Mouse (Mus musculus): ENCODE results near the gene Cpeb4. TPM values are rescaled to one million over a fixed set of nuclear protein-coding genes. Genes with fewer than 3 reads are reported as not detected.

Cpeb4 gene
- total and polyA plus RNA-seq, 3 experiments = 13.8 to 23.9 (median 20.1) TPM

DNA sequence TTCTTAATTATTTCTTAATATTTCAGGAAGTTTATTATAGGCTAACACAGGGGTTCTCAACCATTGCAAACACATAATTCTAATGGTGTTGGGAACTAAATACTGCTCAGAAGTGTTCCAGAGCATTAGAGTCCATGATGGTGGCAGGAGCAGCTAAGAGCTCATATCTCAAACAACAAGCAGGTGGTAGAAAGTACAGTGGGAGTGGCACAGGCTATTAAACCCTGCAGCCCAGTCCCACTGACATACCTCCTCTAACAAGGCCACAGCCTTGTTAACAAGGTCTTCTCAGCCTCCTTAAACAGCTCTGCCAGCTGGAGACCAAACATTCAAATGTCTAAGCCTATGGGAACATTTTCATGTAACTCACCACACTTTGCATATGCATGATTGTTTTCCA, 27.2 kb downstream of the Cpeb4 start:
- DNase-seq (ENCODE audit: extremely low read depth) = no peak
- no peaks in the 10 kb centered on the region for H3K27me3 ChIP-seq (replicated peaks)
- H3K4me2 ChIP-seq (ENCODE audit: insufficient read depth, low read depth, poor library complexity, severe bottlenecking) = no peak overlapping the region
- H3K4me1 ChIP-seq (ENCODE audit: control insufficient read depth in 1 of 2, insufficient read depth in 2 of 2) = peaks cover 0 to 24% of the 10 kb centered on the region in 2 experiments; a peak in 2 of 4 replicates
- H3K79me2 ChIP-seq (replicated peaks; ENCODE audit: control insufficient read depth, extremely low read depth, insufficient read depth, poor library complexity, severe bottlenecking) = peaks cover 17% of the 10 kb centered on the region
- H3K9ac ChIP-seq (ENCODE audit: insufficient read depth, low read depth) = no peak overlapping the region
- dilution Hi-C loops (cut with MboI; ENCODE audit: extremely low pct_ligation_motif_present, extremely low pct_unique_long_range_greater_than_20kb, low sequenced_read_pairs) = no loop called here
- H3K4me3 ChIP-seq (replicated peaks in 1 of 3; ENCODE audit: low read depth in 2 of 3, low read length in 2 of 3, poor library complexity in 1 of 3) = no peak overlapping the region
- TF ChIP-seq MEF2A (IDR thresholded peaks at IDR 0.05; ENCODE audit: borderline replicate concordance, low read depth, low read length) (no peak), HCFC1 (IDR thresholded peaks at IDR 0.05; ENCODE audit: low read depth, low read length) (no peak), IRF4 (IDR thresholded peaks at IDR 0.05; ENCODE audit: low read depth, low read length) (no peak), BHLHE40 (IDR thresholded peaks at IDR 0.05; ENCODE audit: low read depth, low read length) (no peak), UBTF (IDR thresholded peaks at IDR 0.05; ENCODE audit: low read depth, low read length) (no peak), SIN3A (IDR thresholded peaks at IDR 0.05; ENCODE audit: low read length) (no peak), KAT2A (IDR thresholded peaks at IDR 0.05; ENCODE audit: insufficient replicate concordance, low read length) (no peak), USF1 (IDR thresholded peaks at IDR 0.05; ENCODE audit: low read depth, low read length) (no peak)
- in situ Hi-C loops (cut with MboI; ENCODE audit: low pct_ligation_motif_present, low pct_unique_long_range_greater_than_20kb, low sequenced_read_pairs) = no loop called here
- H3K27ac ChIP-seq (ENCODE audit: insufficient read depth, low read depth) = no peak overlapping the region
- H3K9me3 ChIP-seq (replicated peaks; ENCODE audit: low read length) = no peaks in the 10 kb centered on the region
- peaks cover 26 to 70% of the 10 kb centered on the region in 2 experiments for H3K36me3 ChIP-seq (replicated peaks in 1 of 2; ENCODE audit: control insufficient read depth in 1 of 2, insufficient read depth in 1 of 2, low read length in 1 of 2)

DNA sequence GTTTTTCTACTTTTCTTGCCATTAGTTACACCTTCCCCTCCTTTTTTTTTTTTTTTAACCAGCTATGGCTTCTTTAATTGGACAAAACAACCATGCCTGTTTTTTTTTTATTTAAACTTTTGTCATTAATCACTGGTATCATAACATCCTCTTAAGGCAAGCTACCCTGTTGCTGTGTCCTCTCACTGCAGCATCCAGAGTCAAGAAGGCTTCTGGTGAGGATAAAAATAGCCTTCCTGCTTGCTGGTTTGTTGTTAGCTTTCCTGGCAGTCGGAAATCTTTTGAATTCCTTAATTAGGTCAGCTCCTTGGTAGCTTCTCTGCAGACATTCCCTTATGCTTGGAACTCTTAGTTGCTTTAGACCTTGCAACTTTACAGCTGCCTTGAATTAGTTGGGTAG, 28.7 kb downstream of the Cpeb4 start:
- no peak overlapping the region for H3K9ac ChIP-seq (ENCODE audit: insufficient read depth, low read depth)
- no peak overlapping the region for H3K27ac ChIP-seq (ENCODE audit: insufficient read depth, low read depth)
- H3K79me2 ChIP-seq (replicated peaks; ENCODE audit: control insufficient read depth, extremely low read depth, insufficient read depth, poor library complexity, severe bottlenecking) = peaks cover 15% of the 10 kb centered on the region
- dilution Hi-C loops (cut with MboI; ENCODE audit: extremely low pct_ligation_motif_present, extremely low pct_unique_long_range_greater_than_20kb, low sequenced_read_pairs) (no loop called here), in situ Hi-C loops (cut with MboI; ENCODE audit: low pct_ligation_motif_present, low pct_unique_long_range_greater_than_20kb, low sequenced_read_pairs) (no loop called here)
- no peaks in the 10 kb centered on the region for H3K27me3 ChIP-seq (replicated peaks)
- H3K4me2 ChIP-seq (ENCODE audit: insufficient read depth, low read depth, poor library complexity, severe bottlenecking) = no peak overlapping the region
- TF ChIP-seq NELFE (IDR thresholded peaks at IDR 0.05; ENCODE audit: low read depth, low read length) = no peak
- no peak for TF ChIP-seq POLR2AphosphoS2 (IDR thresholded peaks at IDR 0.05; ENCODE audit: low read depth, low read length)
- TF ChIP-seq RCOR1 (conservative IDR thresholded peaks at IDR 0.05; ENCODE audit: low read depth, low read length) = no peak
- no peak for TF ChIP-seq RAD21 (IDR thresholded peaks at IDR 0.05; ENCODE audit: low read depth, low read length)
- TF ChIP-seq NRF1 (IDR thresholded peaks at IDR 0.05; ENCODE audit: low read depth, low read length) = no peak
- no peak for TF ChIP-seq TCF12 (IDR thresholded peaks at IDR 0.05; ENCODE audit: low read depth, low read length)
- TF ChIP-seq ZMIZ1 (IDR thresholded peaks at IDR 0.05; ENCODE audit: low read depth, low read length) = no peak
- no peak for TF ChIP-seq BHLHE40 (IDR thresholded peaks at IDR 0.05; ENCODE audit: low read depth, low read length)
- no peak for TF ChIP-seq IRF4 (IDR thresholded peaks at IDR 0.05; ENCODE audit: low read depth, low read length)
- TF ChIP-seq MYC (IDR thresholded peaks at IDR 0.05; ENCODE audit: low read depth, low read length) = no peak
- no peak for TF ChIP-seq JUND (conservative IDR thresholded peaks at IDR 0.05; ENCODE audit: low read depth, low read length)
- no peak for TF ChIP-seq CHD2 (IDR thresholded peaks at IDR 0.05; ENCODE audit: low read length)
- TF ChIP-seq JUN (IDR thresholded peaks at IDR 0.05; ENCODE audit: insufficient read depth, low read depth, low read length) = no peak
- no peak for TF ChIP-seq ZC3H11A (IDR thresholded peaks at IDR 0.05; ENCODE audit: low read depth, low read length)
- no peak for TF ChIP-seq MAZ (IDR thresholded peaks at IDR 0.05; ENCODE audit: low read depth, low read length)
- TF ChIP-seq MXI1 (IDR thresholded peaks at IDR 0.05; ENCODE audit: low read depth, low read length) = no peak
- TF ChIP-seq MAX (IDR thresholded peaks at IDR 0.05; ENCODE audit: low read length) = no peak
- no peak for TF ChIP-seq PAX5 (IDR thresholded peaks at IDR 0.05; ENCODE audit: low read length)
- TF ChIP-seq CHD1 (IDR thresholded peaks at IDR 0.05; ENCODE audit: low read depth, low read length) = no peak
- TF ChIP-seq EP300 (IDR thresholded peaks at IDR 0.05; ENCODE audit: low read length) = no peak
- no peak for DNase-seq (ENCODE audit: extremely low read depth)
- no peaks in the 10 kb centered on the region for H3K9me3 ChIP-seq (replicated peaks; ENCODE audit: low read length)
- no peak overlapping the region for H3K4me3 ChIP-seq (replicated peaks in 1 of 3; ENCODE audit: low read depth in 2 of 3, low read length in 2 of 3, poor library complexity in 1 of 3)
- peaks cover 19 to 63% of the 10 kb centered on the region in 2 experiments for H3K36me3 ChIP-seq (replicated peaks in 1 of 2; ENCODE audit: control insufficient read depth in 1 of 2, insufficient read depth in 1 of 2, low read length in 1 of 2)
- peaks cover 0 to 20% of the 10 kb centered on the region in 2 experiments; a peak in 1 of 4 replicates for H3K4me1 ChIP-seq (ENCODE audit: control insufficient read depth in 1 of 2, insufficient read depth in 2 of 2)
